Mouse (Mus musculus): ENCODE data around the gene 1110008P14Rik.

GRCm38 (mm10) chr2:32395946-32396621, 14.3 kb upstream of the 1110008P14Rik start:
- TF ChIP-seq EP300 (IDR thresholded peaks at IDR 0.05; ENCODE audit: low read length), result no peak
- TF ChIP-seq POLR2A (IDR thresholded peaks at IDR 0.05; ENCODE audit: low read depth, low read length), result peak; percentile 69
- no peak for TF ChIP-seq ZKSCAN1 (IDR thresholded peaks at IDR 0.05; ENCODE audit: borderline replicate concordance, low read depth, low read length)
- TF ChIP-seq SMC3 (IDR thresholded peaks at IDR 0.05; ENCODE audit: low read depth, low read length), result no peak
- no peak for TF ChIP-seq RAD21 (IDR thresholded peaks at IDR 0.05; ENCODE audit: low read depth, low read length)
- TF ChIP-seq TBP (conservative IDR thresholded peaks at IDR 0.05; ENCODE audit: low read depth, low read length), result 0 out of 2 replicates have a peak, but pooled peaks have one; percentile 20
- no peak for TF ChIP-seq MAFK (IDR thresholded peaks at IDR 0.05; ENCODE audit: insufficient replicate concordance, low read length)
- TF ChIP-seq USF2 (conservative IDR thresholded peaks at IDR 0.05; ENCODE audit: low read depth, low read length), result no peak

All from CH12.LX (cell line).